Comparison of ENCODE assay signal across 8 mouse cellular contexts in genomic region chr15:85896284-85896683, GRCm38 (mm10). TPM values are rescaled to one million over a fixed set of nuclear protein-coding genes. Genes with fewer than 3 reads are reported as not detected.
DNase-seq lines count a peak whose midpoint lies in the region; ATAC-seq and TF ChIP-seq lines count a peak whose summit lies in the region.

No protein-coding gene starts in this region.

- H3K27ac ChIP-seq in ES-E14 (ENCODE audit: insufficient read depth, low read depth, low read length, poor library complexity, severe bottlenecking) = no peak overlapping the region
- H3K27ac ChIP-seq in hindbrain, embryonic 11.5 days (ENCODE audit: low read depth, low read length) = no peak overlapping the region

- WGBS in hindbrain, embryonic 11.5 days = 18% methylated on average over 8 of the region's 8 CpGs

- peaks cover 0 to under 1% of the 10 kb centered on the region in 2 experiments; a peak in 1 of 4 replicates for H3K4me1 ChIP-seq in ES-E14 (ENCODE audit: control insufficient read depth in 2 of 2, insufficient read depth in 2 of 2, low read length in 2 of 2, poor library complexity in 1 of 2)
- H3K4me1 ChIP-seq in hindbrain, embryonic 11.5 days (replicated peaks; ENCODE audit: control insufficient read depth, insufficient read depth, low read length) = no peaks in the 10 kb centered on the region

- H3K36me3 ChIP-seq in ES-E14 (ENCODE audit: control insufficient read depth, insufficient read depth, low read length, poor library complexity, severe bottlenecking) = peaks cover 39% of the 10 kb centered on the region; the same call in 1 of the 2 replicates
- no peaks in the 10 kb centered on the region for H3K36me3 ChIP-seq in hindbrain, embryonic 11.5 days (ENCODE audit: control insufficient read depth, insufficient read depth, low read length)

- in situ Hi-C loops in ES-E14 (cut with MboI; ENCODE audit: low sequenced_read_pairs in 2 of 2, unreplicated experiment in 2 of 2) = no loop called here

- H3K4me2 ChIP-seq in hindbrain, embryonic 11.5 days (replicated peaks; ENCODE audit: low read depth, low read length) = no peak overlapping the region

- no peak overlapping the region for H3K9ac ChIP-seq in ES-E14 (ENCODE audit: insufficient read depth, low read depth, low read length, poor library complexity, severe bottlenecking)
- no peak overlapping the region for H3K9ac ChIP-seq in hindbrain, embryonic 11.5 days (ENCODE audit: low read depth, low read length)

- H3K4me3 ChIP-seq in ES-E14 (ENCODE audit: insufficient read depth in 1 of 2, low read depth in 1 of 2, low read length in 2 of 2, poor library complexity in 1 of 2, severe bottlenecking in 1 of 2) = no peak overlapping the region
- no peak overlapping the region for H3K4me3 ChIP-seq in hindbrain, embryonic 11.5 days (ENCODE audit: low read depth, low read length)

- H3K27me3 ChIP-seq in hindbrain, embryonic 11.5 days (ENCODE audit: control insufficient read depth, insufficient read depth, low read length) = no peaks in the 10 kb centered on the region

- no peaks in the 10 kb centered on the region for H3K9me3 ChIP-seq in ES-E14 (ENCODE audit: control insufficient read depth, insufficient read depth, low read depth, low read length)
- H3K9me3 ChIP-seq in hindbrain, embryonic 11.5 days (ENCODE audit: control insufficient read depth, low read length) = no peaks in the 10 kb centered on the region

- DNase-seq in ES-E14 (ENCODE audit: low read depth, low spot score) = peak; percentile 77
- DNase-seq in brain, adult 2 months (ENCODE audit: low read depth, low spot score) = peak; percentile 91
- DNase-seq in hindbrain, embryonic 11.5 days (ENCODE audit: low spot score) = peak; percentile 93
- DNase-seq in layer of hippocampus, adult 9-11 months = peak; percentile 48
- peak; percentile 68 to 78 for DNase-seq in lung, postnatal 4 days
- DNase-seq in right cerebral cortex, postnatal 36 days (ENCODE audit: low spot score in 2 of 2) = peak; percentile 40 to 46
- peak; percentile 85 for DNase-seq in urinary bladder, postnatal 14 days (ENCODE audit: low spot score)

- ATAC-seq in erythroid progenitor cell, adult 5-6 weeks (replicated peaks; ENCODE audit: low FRiP score, poor library complexity, severe bottlenecking) = peak; percentile 64
- peak; percentile 38 for ATAC-seq in hindbrain, embryonic 11.5 days (ENCODE audit: low FRiP score)

TF ChIP-seq in ES-E14, 5 proteins besides CTCF, POLR2A, EP300 and RAD21:
- TF ChIP-seq ZC3H11A (IDR thresholded peaks at IDR 0.05; ENCODE audit: borderline replicate concordance, low read depth, low read length) = peak; percentile 90
- TF ChIP-seq CHD2 (IDR thresholded peaks at IDR 0.05; ENCODE audit: low read depth, low read length) = no peak

RNA-seq across cellular contexts. Expression of gene Trmu, which starts 17.2 kb away (rescaled TPM):
- 30.4 and 32.2 TPM in 2 replicates for total RNA-seq in ES-E14 (2012; rRNA removed)
- total RNA-seq in erythroid progenitor cell, adult 5-6 weeks (2015; ENCODE audit: low replicate concordance) = 4.3 and 10.9 TPM in 2 replicates
- 6.2 and 11.2 TPM in 2 replicates for total RNA-seq in erythroid progenitor cell, adult 5-6 weeks (2017; ENCODE audit: low replicate concordance)
- 30.4 and 34.6 TPM in 2 replicates for polyA plus RNA-seq in hindbrain, embryonic 11.5 days (2014; fragmentation: Nextera tagmentation; extraction: Ambion mirVana)

RNA-seq across cellular contexts. Expression of gene Gtse1, which starts 36.7 kb away (rescaled TPM):
- 114 and 140 TPM in 2 replicates for total RNA-seq in ES-E14 (2012; rRNA removed)
- total RNA-seq in erythroid progenitor cell, adult 5-6 weeks (2015; ENCODE audit: low replicate concordance) = 53.0 and 55.3 TPM in 2 replicates
- total RNA-seq in erythroid progenitor cell, adult 5-6 weeks (2017; ENCODE audit: low replicate concordance) = 71.8 and 75.2 TPM in 2 replicates
- polyA plus RNA-seq in hindbrain, embryonic 11.5 days (2014; fragmentation: Nextera tagmentation; extraction: Ambion mirVana) = 26.8 and 33.9 TPM in 2 replicates

Comparison
In these comparisons a context has a peak if more than half of its experiments do, and no peak if none do; other contexts are left out.
1. DNase-seq: peak in every context shown above with its lines; median percentile 93 in hindbrain, embryonic 11.5 days; 91 in brain, adult 2 months; 85 in urinary bladder, postnatal 14 days; 77 in ES-E14; 73 in lung, postnatal 4 days; 48 in layer of hippocampus, adult 9-11 months; 43 in right cerebral cortex, postnatal 36 days.